Mouse (Mus musculus) midbrain, embryonic 11.5 days (tissue): Measurements from ENCODE around the gene Nav2. TPM values are rescaled to one million over a fixed set of nuclear protein-coding genes. Genes with fewer than 3 reads are reported as not detected.

ENCODE experiments used
- ATAC-seq: fragments of 200-750 bp; cut with Nextera tagmentation; 2 replicates; pipeline ENCODE4 v1.8.0; 2017; ENCODE audit warnings: moderate TSS enrichment, moderate library complexity; ENCODE audit not compliant: low FRiP score
- DNase-seq: peaks from one replicate; pipeline ENCODE4 v3.0.0; 2015; ENCODE audit warnings: low spot score; ENCODE audit errors: missing footprints
- H3K27ac ChIP-seq: fragments of 300-500 bp; sonication (generic); 2 replicates; pipeline ENCODE4 v1.5.1; 2014; ENCODE audit warnings: low read depth, low read length
- H3K27me3 ChIP-seq: fragments of 300-500 bp; sonication (generic); 2 replicates; pipeline ENCODE4 v1.6.1; 2014; ENCODE audit warnings: mild to moderate bottlenecking, low read length, moderate library complexity, mixed read lengths; ENCODE audit not compliant: control insufficient read depth, insufficient read depth
- H3K36me3 ChIP-seq: fragments of 300-500 bp; sonication (generic); 2 replicates; pipeline ENCODE4 v1.6.1; 2014; ENCODE audit warnings: mild to moderate bottlenecking, low read length, moderate library complexity, mixed read lengths; ENCODE audit not compliant: control insufficient read depth, insufficient read depth
- H3K4me1 ChIP-seq: fragments of 300-500 bp; sonication (generic); 2 replicates; pipeline ENCODE4 v1.6.1; 2014; ENCODE audit warnings: low read length; ENCODE audit not compliant: control insufficient read depth, insufficient read depth
- H3K4me2 ChIP-seq: fragments of 300-500 bp; sonication (generic); 2 replicates; pipeline ENCODE4 v1.6.1; 2014; ENCODE audit warnings: mild to moderate bottlenecking, moderate library complexity
- H3K4me3 ChIP-seq: fragments of 300-500 bp; sonication (generic); 2 replicates; pipeline ENCODE4 v1.5.1; 2014; ENCODE audit warnings: low read depth, low read length
- H3K9ac ChIP-seq: fragments of 300-500 bp; sonication (generic); 2 replicates; pipeline ENCODE4 v1.6.1; 2014; ENCODE audit warnings: low read length
- H3K9me3 ChIP-seq: fragments of 300-500 bp; sonication (generic); 2 replicates; pipeline ENCODE4 v1.6.1; 2016; ENCODE audit warnings: low read length; ENCODE audit not compliant: control insufficient read depth
- WGBS: fragments of 180-500 bp; shearing (Covaris S2); extraction: QIAGEN DNeasy Blood & Tissue Kit; methylation state at CpG from one replicate; pipeline ENCODE4 v1.1.7; 2014; 5-methylcytosine and 5-hydroxymethylcytosine counted together
- polyA plus RNA-seq: library from polyadenylated mRNA; unstranded; fragments of >200 nt; fragmentation: Nextera tagmentation; extraction: Ambion mirVana; gene quantifications from 2 replicates; pipeline ENCODE4 v1.2.1, GENCODE M21; 2014

Nav2 gene
- polyA plus RNA-seq, 1 experiment from 2014 or later: 15.9 TPM

DNA sequence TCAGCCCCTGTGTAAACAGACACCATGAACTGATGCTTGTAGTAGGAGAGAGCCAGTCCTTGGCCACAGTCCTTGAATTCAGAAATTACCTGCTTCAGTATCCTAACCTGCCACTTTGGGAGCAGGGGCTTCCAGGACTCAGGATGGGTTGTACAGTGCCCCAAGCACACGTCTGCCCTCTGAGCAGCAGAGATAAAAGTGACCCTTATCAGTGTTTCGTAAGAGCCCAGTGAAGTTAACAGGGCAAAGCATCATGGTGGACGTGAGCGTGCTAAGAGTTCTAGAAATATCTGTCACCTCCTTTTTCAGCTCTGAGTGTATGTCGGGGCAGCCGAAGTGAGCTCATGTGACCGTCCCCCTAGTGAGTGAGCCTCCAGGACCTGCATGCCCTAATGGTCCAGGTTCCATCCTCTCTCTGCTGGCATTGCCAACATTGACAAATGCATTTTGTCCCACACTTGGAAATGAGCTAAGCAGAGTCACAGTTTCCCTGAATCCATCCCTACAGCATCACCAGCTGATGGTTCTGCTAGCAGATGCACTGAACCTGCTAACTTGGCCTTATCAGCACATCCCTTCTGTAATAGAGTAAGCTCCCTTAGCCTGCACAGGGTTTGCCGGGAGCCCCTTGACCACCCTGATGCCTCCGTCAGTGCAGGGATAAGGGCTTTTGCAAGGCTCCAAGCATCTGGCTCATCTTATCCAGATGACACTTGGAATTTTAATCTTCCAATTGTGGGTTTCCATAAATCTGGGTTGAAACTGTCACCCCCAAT, 418.6 kb downstream of the Nav2 start:
- ATAC-seq: no peak
- Histone ChIP-seq H3K27ac (no peak overlapping the region), H3K9me3 (no peaks in the 10 kb centered on the region; the same call in 1 of the 2 replicates)

DNA sequence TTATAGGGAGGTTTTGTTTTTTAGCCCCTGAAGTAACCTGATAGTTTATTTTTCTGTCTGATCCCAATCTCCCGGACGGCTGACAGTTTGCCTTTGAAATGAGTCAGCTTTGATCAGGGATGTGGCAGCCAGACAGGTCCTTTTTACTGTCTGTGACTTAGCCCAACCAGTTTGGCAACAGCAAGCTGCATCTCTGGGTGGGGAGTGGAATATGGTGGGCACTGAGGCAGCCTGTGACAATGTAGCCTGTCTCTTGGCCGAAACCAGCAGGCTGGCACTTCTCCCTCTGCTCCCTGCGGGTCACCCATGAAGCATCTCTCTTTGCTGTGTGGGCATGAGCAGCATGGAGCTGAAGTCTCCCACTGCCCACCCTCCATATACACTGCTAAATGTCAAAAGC, 421.7 kb downstream of the Nav2 start:
- no peak for DNase-seq
- Histone ChIP-seq H3K9me3 (no peaks in the 10 kb centered on the region), H3K4me1 (peaks cover 12% of the 10 kb centered on the region), H3K4me2 (no peak overlapping the region), H3K9ac (no peak overlapping the region), H3K27ac (no peak overlapping the region), H3K4me3 (no peak overlapping the region), H3K36me3 (no peaks in the 10 kb centered on the region), H3K27me3 (no peaks in the 10 kb centered on the region)
- ATAC-seq: no peak
- 65% methylated on average over 4 of the region's 4 CpGs for WGBS

More for the DNA sequence above, 418.6 kb downstream of the Nav2 start:
- Histone ChIP-seq H3K4me1 (peaks cover 12% of the 10 kb centered on the region), H3K27me3 (no peaks in the 10 kb centered on the region), H3K4me2 (no peak overlapping the region), H3K4me3 (no peak overlapping the region), H3K36me3 (no peaks in the 10 kb centered on the region), H3K9ac (no peak overlapping the region)
- WGBS: 87% methylated on average over 9 of the region's 9 CpGs
- no peak for DNase-seq

DNA sequence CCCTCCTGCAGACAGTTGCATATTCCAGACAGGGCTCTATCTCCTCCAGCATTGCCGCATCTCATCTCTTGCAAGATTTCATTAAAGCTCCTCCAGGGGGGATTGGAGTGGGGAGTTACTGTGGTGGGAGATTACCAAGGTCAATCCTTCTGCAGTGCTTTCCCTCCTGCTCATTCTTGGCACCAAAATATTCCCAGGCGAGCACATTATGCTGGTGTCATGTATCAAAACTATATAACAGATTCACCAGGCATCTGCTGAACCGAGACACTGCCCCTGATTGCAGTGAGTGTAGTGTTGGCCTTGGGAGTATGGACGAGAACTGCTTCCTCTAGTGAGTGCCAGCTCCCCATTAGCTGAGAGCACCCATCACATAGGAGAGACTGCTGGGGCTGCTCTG, 423.4 kb downstream of the Nav2 start:
- Histone ChIP-seq H3K27me3 (no peaks in the 10 kb centered on the region), H3K36me3 (no peaks in the 10 kb centered on the region), H3K4me2 (no peak overlapping the region), H3K9me3 (no peaks in the 10 kb centered on the region), H3K4me1 (no peaks in the 10 kb centered on the region), H3K4me3 (no peak overlapping the region), H3K27ac (no peak overlapping the region), H3K9ac (no peak overlapping the region)
- DNase-seq: no peak
- ATAC-seq: no peak
- 77% methylated on average over 4 of the region's 4 CpGs for WGBS

DNA sequence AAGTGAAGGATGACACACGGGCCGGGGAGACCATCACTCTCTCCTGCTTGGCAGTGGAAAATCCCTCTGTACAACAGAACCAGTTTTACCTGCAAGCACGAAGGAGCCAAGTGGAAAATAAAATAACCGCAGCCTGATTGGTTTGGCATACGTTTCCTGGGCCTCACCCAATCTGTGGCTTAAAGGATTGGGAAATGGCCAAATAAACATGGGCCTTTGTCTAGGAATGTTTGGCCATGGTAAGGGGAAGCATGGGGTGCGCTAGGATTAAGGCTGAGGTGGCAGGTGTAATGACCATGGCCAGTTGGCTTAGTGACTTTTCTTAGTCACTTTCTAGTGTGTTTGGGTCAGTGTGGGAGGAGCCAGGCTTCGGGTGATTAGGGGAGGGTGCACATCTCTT, 424.1 kb downstream of the Nav2 start:
- ATAC-seq: no peak

DNA sequence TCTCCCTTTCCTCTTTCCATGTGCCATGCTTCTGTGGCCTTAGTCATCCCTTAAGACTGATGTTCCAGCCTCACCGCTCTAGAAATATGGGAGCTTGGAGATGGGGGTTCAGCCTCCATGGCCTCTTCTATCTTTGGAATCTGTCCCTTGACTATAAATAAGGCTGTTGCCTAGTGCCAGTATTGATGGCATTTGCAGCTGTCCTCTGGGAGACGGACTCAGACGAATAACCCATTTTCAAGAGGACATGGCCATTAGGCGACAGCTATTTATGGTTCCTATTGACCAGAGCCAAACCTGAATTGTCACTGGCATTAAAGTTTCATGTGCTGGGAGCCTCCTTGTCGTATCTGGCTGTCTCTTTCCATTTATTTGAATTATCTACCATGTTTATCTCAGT, 425.6 kb downstream of the Nav2 start:
- H3K9ac ChIP-seq: no peak overlapping the region
- H3K4me1 ChIP-seq: no peaks in the 10 kb centered on the region
- no peaks in the 10 kb centered on the region for H3K9me3 ChIP-seq
- 56% methylated on average over 5 of the region's 5 CpGs for WGBS
- no peak overlapping the region for H3K4me3 ChIP-seq
- H3K27me3 ChIP-seq: no peaks in the 10 kb centered on the region
- no peak for ATAC-seq
- no peaks in the 10 kb centered on the region for H3K36me3 ChIP-seq
- no peak overlapping the region for H3K27ac ChIP-seq
- no peak for DNase-seq
- no peak overlapping the region for H3K4me2 ChIP-seq

More for the DNA sequence above, 424.1 kb downstream of the Nav2 start:
- DNase-seq: no peak
- Histone ChIP-seq H3K9me3 (no peaks in the 10 kb centered on the region), H3K4me2 (no peak overlapping the region), H3K4me1 (no peaks in the 10 kb centered on the region), H3K36me3 (no peaks in the 10 kb centered on the region), H3K27me3 (no peaks in the 10 kb centered on the region), H3K27ac (no peak overlapping the region), H3K9ac (no peak overlapping the region), H3K4me3 (no peak overlapping the region)
- WGBS: 78% methylated on average over 7 of the region's 7 CpGs

DNA sequence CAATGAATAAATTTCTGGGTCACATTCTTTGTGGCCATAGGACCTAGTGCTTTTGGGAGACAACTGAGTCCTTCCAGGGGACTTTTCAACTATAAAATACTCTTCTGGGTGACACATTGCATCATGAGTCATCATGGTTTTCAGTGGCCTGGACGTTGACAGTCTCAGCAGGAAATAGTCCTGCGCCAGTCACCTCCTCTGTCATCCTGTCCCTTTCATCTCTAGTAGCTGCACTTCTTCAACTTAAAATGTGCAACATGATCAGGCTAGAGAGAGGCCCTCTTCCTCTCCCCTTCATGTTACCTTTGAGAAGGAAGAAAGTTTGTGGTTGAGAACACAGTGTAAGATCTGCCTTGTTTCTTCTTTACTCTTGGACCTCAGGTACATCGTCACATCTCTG, 426.5 kb downstream of the Nav2 start:
- 72% methylated on average over 3 of the region's 3 CpGs for WGBS
- no peak for ATAC-seq

DNA sequence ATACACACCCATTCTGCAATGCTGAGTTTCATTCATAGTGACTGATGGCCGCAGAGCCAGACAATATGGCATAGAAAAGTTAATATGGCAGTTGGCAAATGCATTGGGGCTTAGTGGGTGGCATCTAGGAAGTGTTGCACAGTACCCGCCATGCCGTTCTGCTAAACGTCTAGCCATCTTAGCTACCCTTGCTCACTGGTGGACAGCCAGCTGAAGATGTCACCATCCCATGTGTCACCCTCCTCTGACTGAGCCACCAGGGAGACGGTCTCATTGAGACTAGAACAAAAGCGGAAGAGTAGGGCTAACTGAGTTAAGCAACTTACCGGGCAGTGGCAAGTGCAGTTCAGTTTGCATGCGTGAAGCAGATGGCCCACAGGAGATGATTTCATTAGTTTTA, 428.2 kb downstream of the Nav2 start:
- DNase-seq (no peak), ATAC-seq (no peak)
- Histone ChIP-seq H3K27me3 (no peaks in the 10 kb centered on the region), H3K4me2 (no peak overlapping the region), H3K36me3 (no peaks in the 10 kb centered on the region), H3K4me3 (no peak overlapping the region), H3K27ac (no peak overlapping the region), H3K9me3 (no peaks in the 10 kb centered on the region), H3K9ac (no peak overlapping the region), H3K4me1 (peaks cover 11% of the 10 kb centered on the region)
- 77% methylated on average over 8 of the region's 8 CpGs for WGBS

More for the DNA sequence above, 426.5 kb downstream of the Nav2 start:
- Histone ChIP-seq H3K9ac (no peak overlapping the region), H3K4me2 (no peak overlapping the region), H3K9me3 (no peaks in the 10 kb centered on the region), H3K4me3 (no peak overlapping the region), H3K36me3 (no peaks in the 10 kb centered on the region), H3K27ac (no peak overlapping the region), H3K4me1 (no peaks in the 10 kb centered on the region), H3K27me3 (no peaks in the 10 kb centered on the region)
- DNase-seq: no peak

DNA sequence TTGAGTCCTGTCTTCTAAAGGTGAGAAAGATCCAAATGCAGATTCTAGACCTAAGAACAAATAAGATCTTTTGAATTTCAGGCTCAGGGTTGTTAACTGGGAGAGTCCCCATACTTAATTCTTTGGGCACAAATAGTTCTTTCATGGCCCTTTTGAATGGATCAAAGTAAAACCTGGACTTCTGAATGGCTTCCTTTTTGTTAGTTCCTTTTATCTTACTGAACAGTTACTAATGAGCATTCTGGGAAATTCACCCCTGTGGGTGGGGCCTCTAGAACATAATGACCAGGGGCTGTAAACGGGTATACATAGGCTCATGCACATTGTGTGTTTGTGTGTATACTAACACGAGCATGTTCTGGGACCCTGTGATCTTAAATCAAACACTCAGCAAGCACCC, 429.2 kb downstream of the Nav2 start:
- 7% methylated on average over 2 of the region's 2 CpGs for WGBS
- no peak for ATAC-seq

DNA sequence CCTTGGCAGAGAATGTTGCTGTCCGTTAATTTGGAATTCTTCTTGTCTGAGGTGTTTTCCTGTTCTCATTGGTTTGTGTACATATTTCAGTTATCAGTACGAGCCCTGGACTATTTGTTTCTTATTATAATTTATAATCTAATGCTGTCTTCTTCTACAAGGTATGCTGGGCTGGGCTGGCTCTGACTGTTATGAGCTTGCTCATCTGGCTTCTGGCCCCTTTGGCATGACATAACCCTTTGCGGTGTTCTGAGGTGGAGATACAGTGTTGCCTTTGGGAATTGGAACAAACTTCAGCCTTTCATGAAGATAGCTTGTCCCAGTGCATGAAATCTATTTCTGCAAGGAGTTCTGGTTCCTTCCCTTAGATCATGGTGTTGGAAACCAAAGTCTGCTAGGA, 431.4 kb downstream of the Nav2 start:
- Histone ChIP-seq H3K4me3 (no peak overlapping the region), H3K36me3 (no peaks in the 10 kb centered on the region), H3K4me2 (no peak overlapping the region), H3K27ac (no peak overlapping the region), H3K9ac (no peak overlapping the region), H3K27me3 (no peaks in the 10 kb centered on the region), H3K9me3 (no peaks in the 10 kb centered on the region), H3K4me1 (peaks cover 27% of the 10 kb centered on the region)
- DNase-seq: no peak
- no peak for ATAC-seq
- WGBS: 87% methylated on average over 3 of the region's 3 CpGs

More for the DNA sequence above, 429.2 kb downstream of the Nav2 start:
- DNase-seq: no peak
- peaks cover 16% of the 10 kb centered on the region for H3K4me1 ChIP-seq
- no peaks in the 10 kb centered on the region for H3K27me3 ChIP-seq
- H3K4me3 ChIP-seq: no peak overlapping the region
- no peaks in the 10 kb centered on the region for H3K9me3 ChIP-seq
- no peak overlapping the region for H3K4me2 ChIP-seq
- H3K9ac ChIP-seq: no peak overlapping the region
- H3K27ac ChIP-seq: no peak overlapping the region
- no peaks in the 10 kb centered on the region for H3K36me3 ChIP-seq
